In the genomic region with DNA sequence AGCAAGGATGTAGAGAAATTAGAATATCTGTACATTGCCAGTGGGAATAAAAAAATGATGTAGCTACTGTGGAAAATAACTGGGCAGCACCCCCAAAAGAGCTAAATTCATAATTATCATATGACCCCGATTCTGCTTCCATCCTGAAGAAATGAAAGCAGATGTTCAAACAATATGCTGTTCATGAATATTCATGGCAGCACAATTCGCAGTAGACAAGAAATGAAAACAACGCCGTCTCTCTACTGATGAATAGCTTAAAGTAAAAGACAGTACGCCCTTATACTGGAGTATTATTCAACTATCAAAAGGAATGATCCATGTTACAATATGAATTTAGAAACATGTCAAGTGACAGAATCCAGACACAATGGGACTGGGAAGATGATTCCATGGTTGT, we compare ENCODE assay signal across 27 mouse cellular contexts.
"Had no signal": no experiment of that assay in that cellular context is flagged by ENCODE, and none has a peak within 500 bp of the region (broad histone marks: within the 10 kb centered on the region; RNA-seq: fewer than 3 reads in every experiment).

No protein-coding gene starts in this region.

- H3K4me3 ChIP-seq: embryonic facial prominence, embryonic 10.5 days; embryonic facial prominence, embryonic 12.5 days; embryonic facial prominence, embryonic 13.5 days; embryonic facial prominence, embryonic 15.5 days; erythroblast, embryonic 14.5 days; forebrain, embryonic 12.5 days; forebrain, embryonic 13.5 days; gastrocnemius, adult 2 months; heart, adult 2 months; heart, embryonic 10.5 days; heart, embryonic 12.5 days had no signal

- H3K4me2 ChIP-seq: embryonic facial prominence, embryonic 12.5 days; embryonic facial prominence, embryonic 13.5 days; embryonic facial prominence, embryonic 15.5 days; forebrain, embryonic 12.5 days; forebrain, embryonic 13.5 days; heart, embryonic 11.5 days; heart, embryonic 12.5 days had no signal

- H3K27me3 ChIP-seq: embryonic facial prominence, embryonic 12.5 days; embryonic facial prominence, embryonic 13.5 days; embryonic facial prominence, embryonic 15.5 days; forebrain, embryonic 12.5 days; forebrain, embryonic 13.5 days; heart, embryonic 12.5 days had no signal

- DNase-seq: cerebellum, adult 2 months; cerebellum, adult 8-10 months; cerebellum, adult 9-10 months; cerebellum, adult 9-11 months; cerebellum, postnatal 10 days; cerebellum, postnatal 14 days; cerebellum, postnatal 25 days; cerebellum, postnatal 36 days; embryo, embryonic 11 days; forebrain, postnatal 0 days; gastrocnemius, adult 2 months; gastrocnemius, postnatal 10 days; gastrocnemius, postnatal 14 days; gastrocnemius, postnatal 25 days; gastrocnemius, postnatal 36 days; heart, adult 18-20 months; heart, adult 2 months had no signal

- H3K4me1 ChIP-seq: embryonic facial prominence, embryonic 10.5 days; embryonic facial prominence, embryonic 12.5 days; embryonic facial prominence, embryonic 13.5 days; embryonic facial prominence, embryonic 15.5 days; forebrain, embryonic 12.5 days; forebrain, embryonic 13.5 days; heart, embryonic 10.5 days; heart, embryonic 12.5 days had no signal

- H3K9me3 ChIP-seq: embryonic facial prominence, embryonic 10.5 days; embryonic facial prominence, embryonic 12.5 days; embryonic facial prominence, embryonic 13.5 days; embryonic facial prominence, embryonic 15.5 days; forebrain, embryonic 13.5 days; heart, embryonic 10.5 days; heart, embryonic 12.5 days had no signal

- ATAC-seq: forebrain, embryonic 13.5 days; forebrain, postnatal 0 days had no signal

- H3K36me3 ChIP-seq: embryonic facial prominence, embryonic 10.5 days; embryonic facial prominence, embryonic 12.5 days; embryonic facial prominence, embryonic 13.5 days; embryonic facial prominence, embryonic 15.5 days; forebrain, embryonic 12.5 days; heart, embryonic 10.5 days; heart, embryonic 12.5 days had no signal

- H3K27ac ChIP-seq: embryonic facial prominence, embryonic 10.5 days; embryonic facial prominence, embryonic 12.5 days; embryonic facial prominence, embryonic 13.5 days; embryonic facial prominence, embryonic 15.5 days; forebrain, embryonic 12.5 days; forebrain, embryonic 13.5 days; gastrocnemius, adult 2 months; heart, adult 2 months; heart, embryonic 10.5 days had no signal

- H3K9ac ChIP-seq: embryonic facial prominence, embryonic 12.5 days; embryonic facial prominence, embryonic 13.5 days; embryonic facial prominence, embryonic 15.5 days; forebrain, embryonic 12.5 days; forebrain, embryonic 13.5 days; forebrain, postnatal 0 days; heart, embryonic 12.5 days had no signal
